Mouse (Mus musculus) spleen, postnatal 10 days (tissue): ENCODE results near the gene Srsf9.
"Not testable (repeated sequence)": the region's sequence is repeated elsewhere in the genome, so short reads cannot be mapped to it uniquely, and the experiment has no call there.

Experiments
- DNase-seq, 2 experiments: peaks; one replicate each; pipeline ENCODE4 v3.0.0; 2021 to 2022; ENCODE audit warnings: low spot score in 2 of 2

Gene Srsf9

GRCm38 (mm10) chr5:115326875-115327609 lies at the start of gene Srsf9:
Gene Srsf9 (plus strand): TSS chr5:115327177.
- DNase-seq, result peak; percentile 96

- DNase-seq, result no peak
Measured at GRCm38 (mm10) chr5:115278053-115278452, 48.9 kb upstream of the Srsf9 start.

- no peak for DNase-seq
Measured at GRCm38 (mm10) chr5:115278785-115279184, 48.2 kb upstream of the Srsf9 start.

DNA sequence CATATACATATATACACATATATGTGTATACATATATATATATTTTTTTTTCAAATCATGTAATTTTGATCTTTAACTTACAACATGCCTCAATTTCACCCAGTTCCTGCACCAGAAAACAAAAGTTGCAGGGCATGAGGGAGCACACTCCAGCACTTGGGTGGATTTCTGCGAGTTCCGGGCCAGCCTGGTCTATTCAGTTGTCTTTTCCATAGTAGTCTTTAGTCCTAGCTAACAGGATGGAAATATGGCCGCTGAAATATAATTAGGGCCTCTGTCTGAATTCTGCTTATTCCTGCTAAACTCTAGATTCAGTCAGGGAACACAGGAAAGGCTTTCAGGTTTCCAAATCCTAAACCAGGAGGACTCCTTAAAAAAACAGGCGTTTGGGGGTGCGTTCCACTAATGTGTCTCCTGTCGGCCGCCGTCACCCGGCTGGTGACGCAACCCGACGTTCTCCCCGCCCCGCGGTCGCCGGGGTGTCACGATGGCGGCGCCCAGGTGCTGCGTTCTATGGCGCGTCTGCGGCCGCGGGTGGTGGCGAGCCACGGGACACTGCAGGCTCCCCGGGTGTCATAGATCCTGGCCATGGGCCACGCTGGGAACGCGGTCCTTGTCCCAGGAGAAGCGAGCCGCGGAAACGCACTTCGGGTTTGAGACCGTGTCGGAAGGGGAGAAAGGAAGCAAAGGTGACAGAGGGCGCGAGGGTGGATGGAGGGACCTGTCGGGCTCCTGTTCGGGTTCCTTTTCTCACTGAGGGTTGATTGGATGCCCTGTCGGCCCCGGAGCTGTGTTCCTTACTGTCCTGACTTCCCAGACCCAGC lies 47.5 kb upstream of the Srsf9 start, which contains the start of gene Coq5:
TSS of gene Coq5 (plus strand) at position 441 of the 824 bp plus-strand sequence.
- peak; percentile 91 to 92 for DNase-seq

GRCm38 (mm10) chr5:115280050-115280687 lies 46.8 kb upstream of the Srsf9 start:
- peak in 1 of 2 experiments; percentile 43 for DNase-seq

GRCm38 (mm10) chr5:115284735-115285134 lies 42.2 kb upstream of the Srsf9 start:
- DNase-seq, result no peak

DNA sequence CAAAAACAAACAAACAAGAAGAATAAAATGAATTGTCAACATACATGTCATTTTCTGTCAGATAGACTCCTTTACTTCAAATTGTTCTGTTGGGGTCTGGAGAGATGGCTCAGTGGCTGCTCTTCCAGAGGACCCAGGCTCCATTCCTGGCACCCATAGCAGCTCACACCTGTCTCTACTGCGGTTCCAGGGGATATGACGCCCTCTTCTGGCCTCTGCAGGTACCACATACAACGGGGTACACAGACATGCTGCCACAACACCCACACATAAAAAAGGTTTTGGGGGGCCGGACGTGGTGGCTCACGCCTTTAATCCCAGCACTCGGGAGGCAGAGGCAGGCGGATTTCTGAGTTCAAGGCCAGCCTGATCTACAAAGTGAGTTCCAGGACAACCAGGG lies 32.8 kb upstream of the Srsf9 start:
- DNase-seq, result peak in 1 of 2 experiments; percentile 35

GRCm38 (mm10) chr5:115296347-115296746 lies 30.6 kb upstream of the Srsf9 start:
- DNase-seq, result no peak

DNA sequence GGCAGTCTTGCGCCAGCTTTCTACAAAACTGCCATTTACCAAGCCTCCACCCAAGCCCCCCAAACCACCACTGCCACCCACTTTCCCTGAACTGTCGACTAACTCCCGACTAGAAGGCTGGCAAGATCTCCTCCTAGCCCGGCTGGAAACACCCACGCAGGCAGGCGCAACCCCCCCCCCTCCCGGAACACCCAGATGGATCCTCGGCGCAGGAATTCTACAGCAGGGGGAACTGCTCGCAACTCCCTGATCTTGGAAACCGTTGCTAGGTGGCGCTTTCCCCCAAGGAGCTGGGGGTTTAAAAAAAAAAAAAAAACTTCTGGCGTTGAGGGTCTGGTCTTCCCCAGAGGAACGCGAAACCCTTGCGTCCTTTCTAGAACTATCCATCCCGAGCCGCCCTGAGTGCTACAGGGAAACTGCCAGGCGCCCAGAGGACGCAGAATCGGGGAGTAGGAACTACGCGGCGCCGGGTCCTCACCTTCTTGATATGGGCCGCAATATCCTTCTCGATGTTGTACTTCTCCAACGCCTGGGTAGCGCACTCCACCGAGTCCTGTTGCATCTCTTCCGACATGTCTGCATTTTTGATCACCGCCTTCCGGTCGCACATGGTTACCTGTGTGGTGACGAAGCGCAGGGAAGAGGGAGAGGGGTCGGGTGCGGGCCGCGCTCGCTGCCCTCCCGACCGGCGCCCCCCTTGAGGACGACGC lies 26.8 kb upstream of the Srsf9 start:
- DNase-seq, result peak in 1 of 2 experiments; percentile 62

- DNase-seq, result peak; percentile 99
Measured at GRCm38 (mm10) chr5:115300792-115301614, 26.0 kb upstream of the Srsf9 start, which contains the start of gene Dynll1. Gene Dynll1 (minus strand): TSS chr5:115300999.

DNA sequence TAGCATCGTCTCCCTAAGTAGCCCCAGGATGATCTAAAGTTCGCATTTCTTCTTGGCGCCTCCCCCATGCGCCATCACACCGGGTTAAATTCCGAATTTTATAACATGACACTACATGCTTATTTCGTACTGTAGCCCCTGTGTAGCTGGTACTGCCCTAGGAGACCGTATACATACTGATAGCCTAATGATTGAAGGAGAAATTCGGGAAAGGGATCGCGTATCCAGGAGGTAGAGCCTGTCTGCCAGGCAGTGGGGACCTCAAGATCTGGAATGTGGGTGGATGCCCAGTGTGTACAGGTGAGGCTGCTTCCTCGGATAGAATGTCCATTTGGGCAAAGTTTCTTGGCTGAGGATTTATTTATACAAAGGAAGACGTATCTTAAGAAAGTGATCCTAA lies 25.4 kb upstream of the Srsf9 start:
- DNase-seq, result no peak

DNA sequence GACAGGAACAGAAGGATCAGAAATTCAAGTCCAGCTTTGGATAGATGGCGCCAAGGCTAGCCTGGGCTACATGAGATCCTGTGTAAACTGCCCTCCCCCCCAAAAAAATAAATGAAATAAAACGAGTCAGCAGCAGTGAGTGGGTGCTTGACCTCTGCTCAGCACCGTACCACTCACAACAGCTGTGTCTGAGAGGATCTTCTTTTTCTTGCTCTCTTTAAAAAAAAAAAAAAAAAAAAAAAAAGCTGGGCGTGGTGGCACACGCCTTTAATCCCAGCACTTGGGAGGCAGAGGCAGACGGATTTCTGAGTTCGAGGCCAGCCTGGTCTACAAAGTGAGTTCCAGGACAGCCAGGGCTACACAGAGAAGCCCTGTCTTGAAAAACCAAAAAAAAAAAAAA lies 24.8 kb upstream of the Srsf9 start:
- DNase-seq, result not testable (repeated sequence)

GRCm38 (mm10) chr5:115312354-115312753 lies 14.6 kb upstream of the Srsf9 start:
- no peak for DNase-seq

GRCm38 (mm10) chr5:115312816-115313667 lies 13.9 kb upstream of the Srsf9 start:
- no peak for DNase-seq

DNA sequence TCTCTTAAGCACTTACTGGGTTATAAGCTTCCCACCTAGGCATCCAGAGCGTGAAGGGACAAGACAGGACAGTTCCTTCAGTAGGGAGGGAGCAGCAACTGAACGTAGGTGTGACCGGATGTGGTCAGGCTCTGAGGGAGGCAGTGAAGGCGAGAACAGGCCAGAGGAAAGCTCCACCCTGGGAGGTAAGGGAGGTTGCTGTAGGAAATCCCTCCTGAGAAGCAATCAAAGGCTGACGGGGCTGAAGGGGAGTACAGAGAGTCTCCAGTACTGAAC lies 13.4 kb upstream of the Srsf9 start:
- DNase-seq, result no peak

DNA sequence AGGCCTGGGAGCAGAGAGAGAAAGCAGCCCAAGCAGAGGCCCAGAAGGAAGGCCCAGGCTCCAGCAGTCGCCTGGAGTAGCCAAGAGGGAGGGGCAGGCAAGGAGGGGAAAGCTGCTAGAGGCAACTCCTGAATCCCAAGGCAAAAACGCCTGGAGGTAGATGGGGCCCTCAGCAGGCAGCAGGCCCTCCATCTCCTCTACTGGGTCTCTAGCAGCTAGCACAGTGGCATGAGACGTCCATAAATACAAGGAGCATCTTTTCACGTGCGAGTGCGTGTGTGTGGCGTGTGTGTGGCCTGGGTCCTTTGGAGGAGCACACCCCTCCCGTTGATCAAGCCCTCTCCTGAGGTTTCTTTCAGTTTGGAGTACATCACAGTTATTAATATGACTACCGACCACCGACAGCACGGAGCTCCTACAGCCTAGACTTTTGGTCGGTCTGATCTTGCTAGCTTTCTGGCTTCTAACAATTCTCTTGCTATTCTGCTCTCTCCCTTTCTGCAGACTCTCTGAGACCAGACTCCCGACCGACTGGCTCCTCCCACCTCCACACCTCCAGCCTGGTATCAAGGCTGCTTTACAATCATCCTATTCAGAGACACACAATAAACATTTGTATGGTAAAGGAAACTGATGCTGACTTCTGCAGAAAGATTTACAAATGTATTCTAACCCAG lies 9.9 kb upstream of the Srsf9 start:
- no peak for DNase-seq

DNA sequence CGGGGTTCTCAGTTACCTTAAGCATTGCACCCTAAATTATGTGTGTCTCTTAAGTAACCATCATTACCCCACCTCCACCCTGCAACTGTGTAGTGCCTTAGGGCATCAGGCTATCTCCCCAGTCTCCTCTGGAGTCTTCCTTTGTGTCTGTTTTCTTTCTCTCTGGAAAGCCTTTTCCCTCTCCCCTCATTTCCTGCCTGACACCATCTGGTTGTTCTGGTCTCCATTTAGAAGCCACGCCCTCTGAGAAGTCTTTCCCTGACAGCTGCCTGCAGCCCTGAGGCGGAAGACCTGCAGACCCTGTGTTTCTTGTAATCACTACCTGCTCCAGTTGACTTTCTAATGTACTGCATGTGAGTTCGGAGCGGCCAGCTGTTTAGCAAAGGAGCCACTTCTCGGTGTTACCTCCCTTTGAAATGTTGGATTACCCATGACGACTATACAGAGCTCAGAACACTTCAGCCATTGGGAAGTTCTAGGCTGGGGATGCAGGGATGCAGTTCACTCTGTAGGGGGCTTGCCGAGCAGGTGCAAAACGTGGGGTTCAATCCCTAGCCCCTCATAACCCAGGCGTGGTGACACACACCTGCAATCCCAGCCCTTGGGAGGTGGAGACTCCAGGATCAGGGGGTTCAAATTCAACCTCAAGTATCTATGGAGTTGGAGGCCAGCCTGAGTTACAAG lies 9.2 kb upstream of the Srsf9 start:
- no peak for DNase-seq

GRCm38 (mm10) chr5:115319004-115319940 lies 7.7 kb upstream of the Srsf9 start:
- peak; percentile 44 to 56 for DNase-seq
